Mouse (Mus musculus) neural tube, embryonic 13.5 days (tissue): ENCODE results near the gene Zscan4b. TPM values are rescaled to one million over a fixed set of nuclear protein-coding genes. Genes with fewer than 3 reads are reported as not detected.
"Not testable (repeated sequence)": the region's sequence is repeated elsewhere in the genome, so short reads cannot be mapped to it uniquely, and the experiment has no call there.

ENCODE experiments used
- ATAC-seq: fragments of 200-750 bp; cut with Nextera tagmentation; 2 replicates; pipeline ENCODE4 v1.8.0; 2017; ENCODE audit warnings: low read depth, mild to moderate bottlenecking, moderate TSS enrichment, moderate library complexity
- H3K27ac ChIP-seq: fragments of 300-500 bp; sonication (generic); replicated peaks from 2 replicates; pipeline ENCODE4 v1.5.1; 2015; ENCODE audit warnings: moderate library complexity, mild to moderate bottlenecking, inconsistent platforms
- H3K27me3 ChIP-seq: fragments of 300-500 bp; sonication (generic); 2 replicates; pipeline ENCODE4 v1.6.1; 2015; ENCODE audit warnings: mild to moderate bottlenecking, inconsistent platforms
- H3K36me3 ChIP-seq: fragments of 300-500 bp; sonication (generic); 2 replicates; pipeline ENCODE4 v1.6.1; 2015; ENCODE audit warnings: mild to moderate bottlenecking, inconsistent platforms
- H3K4me1 ChIP-seq: fragments of 300-500 bp; sonication (generic); replicated peaks from 2 replicates; pipeline ENCODE4 v1.6.1; 2015; ENCODE audit warnings: inconsistent platforms
- H3K4me2 ChIP-seq: fragments of 300-500 bp; sonication (generic); 2 replicates; pipeline ENCODE4 v1.6.1; 2015; ENCODE audit warnings: inconsistent platforms, mild to moderate bottlenecking, moderate library complexity
- H3K4me3 ChIP-seq: fragments of 300-500 bp; sonication (generic); 2 replicates; pipeline ENCODE4 v1.5.1; 2015; ENCODE audit warnings: mild to moderate bottlenecking, inconsistent platforms
- H3K9ac ChIP-seq: fragments of 300-500 bp; sonication (generic); 2 replicates; pipeline ENCODE4 v1.6.1; 2015; ENCODE audit warnings: moderate library complexity, mild to moderate bottlenecking, inconsistent platforms
- H3K9me3 ChIP-seq: fragments of 300-500 bp; sonication (generic); 2 replicates; pipeline ENCODE4 v1.6.1; 2016; ENCODE audit warnings: inconsistent platforms
- WGBS: fragments of 180-500 bp; shearing (Covaris S2); methylation state at CpG from one replicate; pipeline ENCODE4 v1.1.7; 2015; 5-methylcytosine and 5-hydroxymethylcytosine counted together
- polyA plus RNA-seq: library from polyadenylated mRNA; unstranded; fragments of >200 nt; fragmentation: Nextera tagmentation; extraction: Ambion mirVana; gene quantifications from 2 replicates; pipeline ENCODE4 v1.2.1, GENCODE M21; 2015

Gene Zscan4b
- polyA plus RNA-seq, result not detected in 2 replicates

DNA sequence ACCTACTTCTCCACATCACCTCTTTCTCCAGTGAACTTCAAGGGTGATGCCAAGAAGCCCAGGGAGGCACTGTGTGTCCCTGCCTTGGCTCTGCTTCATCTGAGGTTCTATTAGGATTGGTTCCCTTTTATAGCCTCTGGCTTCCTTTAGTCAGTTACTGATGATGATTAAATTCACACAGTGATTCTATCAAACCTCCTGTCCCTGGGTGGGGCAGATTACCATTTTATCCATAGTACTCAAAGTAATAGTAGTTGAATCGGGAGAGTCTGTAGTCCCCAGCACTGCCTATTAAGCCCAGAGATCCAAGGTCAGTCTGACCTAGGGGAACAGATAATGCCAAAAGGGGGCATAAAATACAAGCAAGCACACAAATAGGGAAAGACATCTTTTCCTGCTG, at the start of gene Zscan4b:
Gene Zscan4b, minus strand, starts transcription at position 101 of the 400 bp plus-strand sequence.
- WGBS, result 94% methylated on average over 1 of the region's 1 CpGs
- not testable (repeated sequence) for H3K36me3 ChIP-seq, ATAC-seq, H3K9me3 ChIP-seq, H3K4me1 ChIP-seq, H3K4me2 ChIP-seq, H3K9ac ChIP-seq, H3K27ac ChIP-seq, H3K27me3 ChIP-seq, H3K4me3 ChIP-seq

Other genes with a start within 250 kb of the Zscan4b start
- gene Nlrp4b, start 217.3 kb downstream of the Zscan4b start, polyA plus RNA-seq, result not detected in 2 replicates
- gene Vmn1r71, start 150.7 kb downstream of the Zscan4b start, polyA plus RNA-seq, result not detected in 2 replicates
- not detected in 2 replicates for gene Zscan4c, start 100.7 kb upstream of the Zscan4b start, polyA plus RNA-seq
- gene Zscan4-ps1, start 164.6 kb upstream of the Zscan4b start, polyA plus RNA-seq, result not detected in 2 replicates